Mouse (Mus musculus) inflammation-experienced regulatory T-cells, adult 6 months (primary cell): Measurements from ENCODE around the gene Irf1. TPM values are rescaled to one million over a fixed set of nuclear protein-coding genes. Genes with fewer than 3 reads are reported as not detected.

Experiments
- ATAC-seq: one replicate; pipeline ENCODE4 v1.8.0; 2017
- polyA plus RNA-seq, 3 experiments: library from polyadenylated mRNA; unstranded; fragments of 100-300 nt; shearing (Covaris generic); gene quantifications; one replicate each; pipeline ENCODE4 v1.2.1; 2017

Gene Irf1
- polyA plus RNA-seq, 3 experiments from 2014 or later, result 273 to 355 (median 291) TPM

DNA sequence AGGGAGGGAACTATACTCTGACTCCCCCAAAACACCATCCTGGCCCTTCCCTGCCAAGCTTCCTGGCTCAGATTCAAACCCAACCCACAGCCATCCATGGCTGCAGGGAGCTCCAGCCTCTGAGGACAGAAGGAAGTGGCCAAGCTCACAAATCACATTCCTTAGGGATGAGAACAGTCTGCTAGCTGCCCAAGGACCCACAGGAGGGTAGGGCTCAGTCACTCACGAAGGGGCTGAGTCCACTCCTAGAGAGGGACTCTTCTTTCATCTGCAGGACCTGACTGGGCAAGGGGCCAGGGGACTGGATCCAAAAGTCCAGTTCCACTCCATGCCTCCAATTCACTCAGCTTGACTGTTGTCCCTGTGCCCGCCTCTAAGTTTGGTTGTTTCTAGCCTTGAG is 8.0 kb upstream of the Irf1 start:
- no peak for ATAC-seq

DNA sequence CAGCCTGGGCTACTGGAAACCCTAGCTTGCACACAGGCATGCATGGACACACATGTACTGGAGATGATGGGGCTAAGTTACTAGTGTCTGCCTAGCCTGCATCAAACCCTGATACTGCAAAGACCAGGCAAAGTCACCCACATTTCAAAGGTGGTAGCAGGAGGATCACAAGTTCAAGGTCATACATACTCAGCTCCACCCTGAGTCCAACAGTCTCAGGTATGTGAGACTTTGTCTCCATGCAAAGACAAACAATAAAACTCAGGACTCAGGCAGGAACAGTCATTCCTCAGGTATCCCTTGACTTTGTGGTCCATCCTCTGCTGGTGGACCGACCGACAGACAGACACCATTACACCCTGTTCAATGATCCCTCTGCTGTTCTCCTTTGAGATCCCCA is 7.4 kb upstream of the Irf1 start:
- no peak for ATAC-seq

DNA sequence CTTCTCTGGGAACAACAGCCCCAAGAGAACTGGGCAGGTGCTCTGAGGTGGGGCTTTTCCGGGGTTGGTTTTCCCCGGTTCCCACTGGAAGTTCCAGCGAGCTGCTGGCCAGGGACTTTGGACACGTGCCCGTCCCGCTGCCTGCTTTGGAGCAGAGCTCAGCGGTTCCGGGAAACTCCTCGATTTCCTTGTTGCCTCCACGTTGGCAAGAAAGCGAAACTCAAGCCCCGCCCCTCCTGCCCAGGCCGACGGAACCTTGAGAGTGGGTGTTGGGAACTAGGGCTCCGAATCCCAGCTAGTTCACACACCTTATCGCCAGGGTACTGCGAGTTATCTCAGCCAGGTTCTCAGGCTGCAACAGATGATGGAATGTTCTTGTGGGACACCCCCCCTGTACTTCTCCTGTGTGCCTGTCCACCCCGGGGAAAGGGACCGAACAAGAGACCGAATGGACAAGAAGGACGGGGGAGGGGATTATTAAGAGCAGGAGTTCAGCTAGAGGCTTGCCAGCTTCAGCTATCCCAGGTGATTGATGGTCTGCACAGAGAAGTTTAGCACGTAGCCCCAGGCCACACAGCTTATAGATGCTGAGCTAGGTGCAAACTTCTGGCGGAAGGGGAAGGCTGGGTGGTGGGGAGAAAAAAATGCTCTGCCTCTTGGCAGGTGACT is 6.9 kb upstream of the Irf1 start:
- peak; percentile 4 for ATAC-seq

- peak; percentile 84 for ATAC-seq
These were observed 6.2 kb upstream of the Irf1 start for GRCm38 (mm10) chr11:53763496-53764140.

DNA sequence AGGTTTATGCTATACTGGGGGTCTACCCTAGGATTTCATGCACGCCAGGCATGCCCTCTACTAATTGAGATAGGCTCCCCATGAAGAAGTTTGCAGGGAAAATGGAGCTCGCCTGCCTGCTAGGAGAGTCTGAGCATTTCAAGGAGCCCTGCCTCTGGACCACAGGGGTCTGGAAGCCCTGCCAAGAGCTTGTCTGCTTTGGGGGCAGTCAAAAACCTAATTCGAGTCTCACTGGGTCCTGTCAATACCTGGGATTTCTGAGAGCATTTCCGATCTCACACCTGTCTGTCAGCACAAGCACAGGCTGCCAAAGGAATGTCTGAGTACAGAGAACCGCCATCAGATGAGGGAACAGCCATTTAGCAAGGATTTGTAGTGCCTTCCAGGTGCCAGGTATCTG is 5.2 kb upstream of the Irf1 start:
- ATAC-seq, result no peak

DNA sequence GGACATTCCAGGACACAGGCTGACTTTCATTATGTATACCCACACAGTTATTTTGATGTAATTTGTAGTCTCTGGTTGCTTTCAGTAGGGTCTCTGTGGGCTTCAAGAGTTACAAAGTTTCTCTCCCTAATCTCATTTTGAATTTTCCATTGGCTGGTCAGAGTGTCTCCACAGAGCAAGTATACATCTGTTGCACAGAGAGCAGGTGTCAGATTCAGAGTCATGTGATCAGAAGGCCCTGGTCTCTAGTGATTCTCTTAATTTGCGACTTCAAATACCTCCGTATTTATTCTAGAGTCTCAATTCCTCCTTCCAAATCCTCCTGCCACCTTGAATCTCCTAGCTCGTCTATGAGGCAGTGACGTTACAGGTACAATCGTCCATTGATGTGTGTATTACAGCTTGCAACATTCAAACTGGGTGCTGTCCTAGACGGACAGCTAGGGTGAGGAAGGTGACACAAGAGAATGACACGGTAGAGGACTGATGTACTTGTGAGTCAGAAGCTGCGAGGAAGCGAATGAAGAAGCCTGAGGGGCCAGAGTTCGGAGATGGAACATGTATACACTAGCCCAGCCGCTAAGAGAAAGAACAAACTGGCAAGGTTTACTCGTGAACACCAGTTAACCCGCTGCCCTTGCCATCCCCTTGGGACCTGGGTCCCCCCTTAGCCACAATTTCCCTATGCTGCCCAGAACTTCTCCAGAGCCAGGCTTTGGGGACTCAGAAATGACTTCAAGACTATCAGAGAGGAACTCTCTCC is 1.2 kb upstream of the Irf1 start:
- ATAC-seq, result no peak

- no peak for ATAC-seq
These were observed 633 bp upstream of the Irf1 start for GRCm38 (mm10) chr11:53769185-53769576.

DNA sequence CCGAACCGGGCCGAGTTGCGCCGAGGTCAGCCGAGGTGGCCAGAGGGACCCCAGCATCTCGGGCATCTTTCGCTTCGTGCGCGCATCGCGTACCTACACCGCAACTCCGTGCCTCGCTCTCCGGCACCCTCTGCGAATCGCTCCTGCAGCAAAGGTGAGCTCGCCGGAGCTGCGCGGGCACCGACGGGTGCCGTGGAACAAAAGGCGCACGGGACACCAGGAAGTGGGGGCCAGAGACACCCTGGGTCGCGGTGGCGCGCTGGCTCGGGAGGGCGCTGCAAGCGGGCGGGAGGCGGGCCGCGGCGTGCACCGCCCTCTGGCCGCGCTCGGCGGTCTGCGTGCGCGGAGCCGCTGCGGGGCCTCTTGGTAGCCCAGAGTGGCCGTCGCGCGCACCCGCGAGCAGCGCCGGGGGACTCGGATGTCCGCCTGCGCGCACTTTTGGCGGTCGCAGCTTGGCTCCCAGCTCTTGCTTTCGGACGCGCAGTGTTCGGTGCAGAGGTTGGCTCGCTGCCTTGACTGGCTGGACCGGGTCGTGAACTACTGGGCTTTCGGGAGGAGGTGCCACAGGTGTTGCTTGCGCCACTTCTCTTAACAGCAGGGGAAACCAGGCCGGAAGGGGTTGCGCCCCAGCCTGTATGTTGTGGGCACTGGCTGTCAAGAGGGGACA is 444 bp downstream of the Irf1 start:
- ATAC-seq, result peak; percentile 35

DNA sequence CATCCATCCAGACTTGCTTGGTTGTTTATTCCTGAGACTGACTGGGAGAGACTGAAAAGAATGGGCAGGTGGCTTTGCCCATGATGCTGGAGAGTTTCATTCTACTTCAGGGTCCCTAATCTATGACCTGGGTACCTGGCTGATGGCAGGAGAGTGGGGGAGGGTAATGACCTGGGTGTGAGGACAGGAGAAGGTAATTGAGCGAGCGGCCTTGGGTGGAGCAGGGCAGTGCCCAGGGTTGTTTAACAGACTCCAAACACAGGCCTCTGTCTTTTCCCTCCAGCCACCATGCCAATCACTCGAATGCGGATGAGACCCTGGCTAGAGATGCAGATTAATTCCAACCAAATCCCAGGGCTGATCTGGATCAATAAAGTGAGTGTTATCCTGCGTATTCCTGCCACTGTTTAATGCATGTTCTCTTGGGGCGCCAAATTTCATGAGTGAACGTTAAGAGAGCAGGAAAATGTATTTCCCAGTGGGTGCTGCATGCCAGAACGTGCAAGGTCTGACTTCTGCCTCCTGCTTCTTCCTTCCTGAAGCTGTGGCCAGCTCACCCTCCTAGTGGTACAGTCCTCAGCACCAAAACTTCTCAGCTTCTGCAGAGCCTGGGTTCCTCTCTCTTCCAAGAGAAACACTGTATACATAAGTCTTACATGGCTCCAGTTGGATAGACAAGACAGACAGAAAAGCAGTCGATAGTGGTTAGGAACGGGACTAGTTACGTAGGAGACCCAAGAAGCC is 1.4 kb downstream of the Irf1 start:
- no peak for ATAC-seq

DNA sequence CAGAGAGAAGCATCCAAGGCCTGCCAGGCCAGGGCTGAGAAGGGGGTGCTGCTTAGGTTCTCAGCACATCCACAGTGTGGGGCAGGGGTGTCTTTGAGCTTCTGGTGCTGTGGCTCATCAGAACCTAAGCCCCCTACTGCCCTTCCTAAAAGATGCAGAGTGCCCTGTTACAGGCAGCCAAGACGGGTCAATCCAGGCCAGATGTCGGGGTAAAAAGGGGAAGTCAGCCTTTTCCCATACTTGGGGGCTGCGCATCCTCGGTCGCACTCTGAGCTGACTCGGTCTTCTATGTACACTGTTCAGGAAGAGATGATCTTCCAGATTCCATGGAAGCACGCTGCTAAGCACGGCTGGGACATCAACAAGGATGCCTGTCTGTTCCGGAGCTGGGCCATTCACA is 2.7 kb downstream of the Irf1 start:
- no peak for ATAC-seq

GRCm38 (mm10) chr11:53773087-53773486 is 3.3 kb downstream of the Irf1 start, which contains the start of gene Gm17334:
Gene Gm17334, minus strand, starts transcription at chr11:53773187.
- no peak for ATAC-seq

DNA sequence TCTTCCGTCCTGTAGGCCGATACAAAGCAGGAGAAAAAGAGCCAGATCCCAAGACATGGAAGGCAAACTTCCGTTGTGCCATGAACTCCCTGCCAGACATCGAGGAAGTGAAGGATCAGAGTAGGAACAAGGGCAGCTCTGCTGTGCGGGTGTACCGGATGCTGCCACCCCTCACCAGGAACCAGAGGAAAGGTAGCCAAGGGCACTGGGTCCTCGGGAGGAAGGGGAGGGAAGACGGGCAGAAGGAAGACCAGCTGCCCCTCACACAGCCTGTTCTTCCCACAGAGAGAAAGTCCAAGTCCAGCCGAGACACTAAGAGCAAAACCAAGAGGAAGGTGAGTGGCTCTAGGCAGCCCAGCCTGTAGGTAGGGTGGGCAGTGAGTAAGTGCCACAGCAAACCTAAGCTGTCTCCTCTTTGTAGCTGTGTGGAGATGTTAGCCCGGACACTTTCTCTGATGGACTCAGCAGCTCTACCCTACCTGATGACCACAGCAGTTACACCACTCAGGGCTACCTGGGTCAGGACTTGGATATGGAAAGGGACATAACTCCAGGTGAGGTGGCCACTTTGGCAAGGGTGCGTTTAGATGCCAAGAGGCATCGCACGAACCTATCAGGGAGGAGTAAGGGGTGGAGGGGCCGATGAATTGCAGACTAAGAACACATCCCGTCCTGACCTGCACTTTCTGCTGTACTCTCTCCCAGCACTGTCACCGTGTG is 4.0 kb downstream of the Irf1 start:
- ATAC-seq, result no peak

DNA sequence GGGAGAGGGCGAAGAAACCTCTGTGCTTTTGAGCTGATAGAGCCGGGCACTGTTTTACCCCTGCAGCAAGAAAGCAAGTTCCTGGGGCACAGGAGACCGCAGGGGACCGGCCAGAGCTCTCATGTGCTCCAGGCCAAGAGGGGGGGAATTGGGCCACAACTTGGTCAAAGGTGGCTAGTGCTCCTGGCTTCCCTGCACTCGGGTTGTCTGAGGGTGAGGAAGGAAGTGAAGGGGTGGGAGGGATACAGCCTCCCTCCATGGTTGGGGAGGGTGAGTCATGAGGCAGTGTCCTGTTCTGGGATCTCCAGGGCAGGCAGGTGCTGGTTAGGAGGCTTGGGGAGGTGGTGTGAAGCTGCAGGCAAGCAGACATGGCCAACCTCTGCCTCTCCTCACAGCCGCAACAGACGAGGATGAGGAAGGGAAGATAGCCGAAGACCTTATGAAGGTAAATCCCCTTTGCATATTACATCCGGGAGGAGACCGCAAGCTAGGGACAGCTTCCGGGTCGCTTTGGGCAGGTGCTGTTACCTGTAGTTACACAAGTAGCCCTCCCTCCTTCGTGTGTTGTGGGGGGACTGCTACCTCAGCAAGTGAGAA is 4.9 kb downstream of the Irf1 start:
- ATAC-seq, result peak; percentile 5

- ATAC-seq, result no peak
These were observed 7.9 kb downstream of the Irf1 start for GRCm38 (mm10) chr11:53777736-53778135.

DNA sequence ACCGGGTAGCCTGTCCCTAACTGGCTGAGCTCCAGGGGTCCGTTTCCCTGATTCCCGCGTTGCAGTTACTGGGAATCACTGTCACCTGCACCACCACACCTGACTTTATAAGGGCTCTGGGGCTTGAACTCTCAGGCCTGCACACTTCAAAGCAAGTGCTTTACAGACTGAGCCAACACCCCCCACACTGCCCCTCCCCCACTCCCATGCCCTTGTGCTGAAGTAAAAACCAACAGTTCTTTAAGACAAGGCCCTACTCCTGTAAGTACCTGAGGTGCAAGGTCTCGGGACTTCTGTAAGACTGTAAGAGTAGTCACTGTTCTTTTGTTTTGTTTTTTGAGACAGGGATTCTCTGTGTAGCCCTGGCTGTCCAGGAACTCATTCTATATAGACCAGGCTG is 8.6 kb downstream of the Irf1 start:
- ATAC-seq, result no peak

DNA sequence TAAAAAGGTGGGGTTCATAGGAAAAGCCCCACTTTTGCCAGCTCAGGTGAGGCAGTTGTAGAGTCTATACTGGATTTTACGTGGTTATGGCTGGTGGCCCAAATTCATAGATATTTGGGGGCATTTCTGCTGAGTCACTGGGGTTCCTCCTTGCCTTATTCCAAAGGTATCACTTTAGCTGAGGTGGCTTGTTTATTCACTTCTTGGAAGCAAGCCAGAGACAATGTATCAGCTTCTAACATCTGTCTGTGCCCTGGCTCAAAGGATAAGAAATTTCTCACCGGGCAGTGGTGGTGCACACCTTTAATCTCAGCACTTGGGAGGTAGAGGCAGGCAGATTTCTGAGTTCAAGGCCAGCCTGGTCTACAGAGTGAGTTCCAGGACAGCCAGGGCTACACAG is 10.0 kb downstream of the Irf1 start:
- ATAC-seq, result no peak

- no peak for ATAC-seq
These were observed 10.4 kb downstream of the Irf1 start for GRCm38 (mm10) chr11:53780262-53780661.

GRCm38 (mm10) chr11:53781201-53781775 is 11.5 kb downstream of the Irf1 start:
- ATAC-seq, result no peak

- no peak for ATAC-seq
These were observed 12.2 kb downstream of the Irf1 start for GRCm38 (mm10) chr11:53781964-53782363.

DNA sequence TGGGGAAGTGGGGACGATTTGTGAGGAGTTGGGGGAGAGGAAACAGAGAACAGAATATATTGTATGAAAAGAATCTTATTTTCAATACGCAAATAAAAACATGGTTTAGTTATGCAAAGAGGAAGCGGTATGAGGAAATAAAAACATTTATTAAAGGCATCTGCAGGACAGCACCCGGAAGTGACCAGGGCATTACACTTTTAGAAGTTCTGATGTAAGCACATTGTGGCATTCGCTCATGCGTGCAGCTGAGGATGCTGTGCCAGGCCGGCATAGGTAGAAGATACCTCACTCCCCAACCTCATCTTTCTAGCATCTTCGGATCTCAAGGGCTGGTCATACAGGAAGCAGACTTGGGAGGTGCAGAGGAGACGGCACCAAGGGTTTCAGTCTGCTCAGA is 13.5 kb downstream of the Irf1 start:
- ATAC-seq, result no peak

DNA sequence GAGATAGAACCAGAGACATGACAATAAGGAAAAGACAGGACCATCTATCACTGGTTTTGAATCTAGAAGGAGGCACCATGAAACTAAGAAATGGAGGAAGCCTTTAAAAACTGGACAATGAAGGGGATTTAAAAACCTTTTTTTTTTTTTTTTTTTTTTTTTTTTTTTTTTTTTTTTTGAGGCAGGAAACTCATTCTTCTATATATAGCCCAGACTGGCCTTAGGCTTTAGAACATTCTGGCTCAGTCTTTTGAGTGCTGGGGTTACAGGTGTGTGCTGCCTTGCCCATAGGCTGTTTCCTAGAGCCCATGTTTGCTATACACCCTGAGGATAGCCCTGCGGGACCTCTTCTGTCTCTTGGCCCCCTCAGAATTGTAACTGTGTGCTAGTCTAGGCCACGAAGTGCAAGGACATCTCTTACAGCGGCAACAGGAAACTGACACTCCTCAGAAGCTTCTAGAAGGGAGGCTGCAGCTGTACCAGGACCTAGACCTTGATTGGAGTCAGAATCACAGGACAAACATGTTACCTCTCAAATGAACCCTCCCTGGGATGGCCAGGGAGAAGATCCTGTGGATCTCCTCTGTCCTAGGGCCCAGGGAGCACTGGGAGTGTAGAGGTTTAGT is 15.6 kb downstream of the Irf1 start:
- peak; percentile 66 for ATAC-seq
